In the genomic region with DNA sequence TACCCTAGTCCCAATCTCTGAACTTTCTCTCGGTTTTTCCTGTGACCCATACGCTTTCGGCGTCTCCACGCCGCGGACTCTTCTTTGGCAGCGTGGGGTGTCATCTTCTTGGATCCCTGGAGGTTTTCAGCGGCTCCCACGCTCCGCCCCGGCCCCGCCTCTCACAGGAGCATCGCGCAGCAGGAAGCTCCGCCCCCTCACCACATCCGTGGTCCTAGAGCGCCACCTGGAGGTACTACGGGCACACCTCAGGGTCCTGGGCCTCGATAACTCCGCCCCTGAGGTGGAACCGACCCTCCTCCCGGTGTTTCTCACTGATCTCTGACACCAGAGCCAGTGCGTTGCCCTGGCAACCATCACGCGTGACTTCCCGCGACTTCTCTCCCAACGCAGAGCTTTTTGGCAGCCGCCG, we compare ENCODE assay signal across 8 mouse cellular contexts. TPM values are rescaled to one million over a fixed set of nuclear protein-coding genes. Genes with fewer than 3 reads are reported as not detected.
DNase-seq lines count a peak whose midpoint lies in the region; ATAC-seq and TF ChIP-seq lines count a peak whose summit lies in the region.

No protein-coding gene starts in this region.

- DNase-seq in T-cell, adult 2 months (ENCODE audit: low spot score): peak; percentile 94
- DNase-seq in cerebellum, postnatal 36 days: peak; percentile 97
- DNase-seq in gastrocnemius, adult 18-20 months (ENCODE audit: low spot score): peak; percentile 97
- peak; percentile 97 for DNase-seq in hindbrain, postnatal 0 days (ENCODE audit: low spot score)
- DNase-seq in left cerebral cortex, adult 2 months (ENCODE audit: extremely low spot score in 1 of 2, low spot score in 2 of 2): peak; percentile 95 to 98
- DNase-seq in right cerebral cortex, adult 2 months (ENCODE audit: low spot score in 2 of 2): peak; percentile 92 to 95
- DNase-seq in urinary bladder, postnatal 14 days (ENCODE audit: low spot score): peak; percentile 95

- peak overlapping the region; percentile 36; the same call in 1 of the 2 replicates for H3K27ac ChIP-seq in hindbrain, postnatal 0 days
- peak overlapping the region; percentile 83 for H3K27ac ChIP-seq in left cerebral cortex, adult 2 months

- TF ChIP-seq CTCF in hindbrain, postnatal 0 days (IDR thresholded peaks at IDR 0.05; ENCODE audit: low read depth): peak; percentile 98
- peak; percentile 96 for TF ChIP-seq CTCF in left cerebral cortex, adult 2 months (IDR thresholded peaks at IDR 0.05)

- H3K9me3 ChIP-seq in hindbrain, postnatal 0 days (ENCODE audit: low read length): no peaks in the 10 kb centered on the region

- WGBS in hindbrain, postnatal 0 days: 0% methylated on average over 31 of the region's 31 CpGs

- H3K36me3 ChIP-seq in hindbrain, postnatal 0 days (ENCODE audit: insufficient read depth, low read length): no peaks in the 10 kb centered on the region

- intact Hi-C loops in left cerebral cortex, adult 2 months (cut with DNase I): loop anchor here (1.0 to 10.0 kb wide), 8 partner anchors 40 to 717 kb away; partner anchors contain the start of genes Cbx1 and Scrn2

- H3K27me3 ChIP-seq in hindbrain, postnatal 0 days (ENCODE audit: insufficient read depth, low read length): no peaks in the 10 kb centered on the region

- H3K9ac ChIP-seq in hindbrain, postnatal 0 days (replicated peaks; ENCODE audit: low read length): peak overlapping the region; percentile 47

- peaks cover 21% of the 10 kb centered on the region for H3K4me1 ChIP-seq in hindbrain, postnatal 0 days (ENCODE audit: insufficient read depth, low read length)

- H3K4me2 ChIP-seq in hindbrain, postnatal 0 days (ENCODE audit: low read depth, low read length): peak overlapping the region; percentile 99

- peak; percentile 92 for ATAC-seq in hindbrain, postnatal 0 days
- peak; percentile 99 for ATAC-seq in megakaryocyte, adult 5-6 weeks (ENCODE audit: poor library complexity, severe bottlenecking)

- peak overlapping the region; percentile 46 for H3K4me3 ChIP-seq in hindbrain, postnatal 0 days (ENCODE audit: low read length)
- H3K4me3 ChIP-seq in left cerebral cortex, adult 2 months: peak overlapping the region; percentile 50

RNA-seq across cellular contexts. Expression of gene Copz2, which starts 12.2 kb away (rescaled TPM):
- 10 to 100 TPM; 26.7 to 27.7 TPM for total RNA-seq in gastrocnemius, adult 18-20 months (2021)
- 6.3 and 12.6 TPM in 2 replicates for total RNA-seq in hindbrain, postnatal 0 days (2014; rRNA removed)
- 26.4 and 28.1 TPM in 2 replicates for polyA plus RNA-seq in hindbrain, postnatal 0 days (2015; fragmentation: Nextera tagmentation; extraction: Ambion mirVana)
- 1 to 10 TPM; 4.8 to 5.0 TPM for total RNA-seq in left cerebral cortex, adult 2 months (2021)
- 2.0 and 4.2 TPM in 2 replicates for total RNA-seq in megakaryocyte, adult 5-6 weeks (2015)
- total RNA-seq in megakaryocyte, adult 5-6 weeks (2017): 0.28 and 0.92 TPM in 2 replicates

RNA-seq across cellular contexts. Expression of gene Nfe2l1, which starts 32.1 kb away (rescaled TPM):
- total RNA-seq in gastrocnemius, adult 18-20 months (2021): 100 to 1,000 TPM; 460 to 570 TPM
- 91.4 and 92.8 TPM in 2 replicates for total RNA-seq in hindbrain, postnatal 0 days (2014; rRNA removed)
- polyA plus RNA-seq in hindbrain, postnatal 0 days (2015; fragmentation: Nextera tagmentation; extraction: Ambion mirVana): 67.2 and 69.0 TPM in 2 replicates
- total RNA-seq in left cerebral cortex, adult 2 months (2021): 100 to 1,000 TPM; 281 to 290 TPM
- 30.0 and 32.6 TPM in 2 replicates for total RNA-seq in megakaryocyte, adult 5-6 weeks (2015)
- 30.2 and 31.1 TPM in 2 replicates for total RNA-seq in megakaryocyte, adult 5-6 weeks (2017)

RNA-seq across cellular contexts. Expression of gene Cdk5rap3, which starts 54.4 kb away (rescaled TPM):
- total RNA-seq in gastrocnemius, adult 18-20 months (2021): 10 to 100 TPM; 24.9 to 25.7 TPM
- total RNA-seq in hindbrain, postnatal 0 days (2014; rRNA removed): 44.9 and 56.5 TPM in 2 replicates
- polyA plus RNA-seq in hindbrain, postnatal 0 days (2015; fragmentation: Nextera tagmentation; extraction: Ambion mirVana): 77.1 and 87.8 TPM in 2 replicates
- total RNA-seq in left cerebral cortex, adult 2 months (2021): 10 to 100 TPM; 28.6 to 30.0 TPM
- 17.5 and 21.1 TPM in 2 replicates for total RNA-seq in megakaryocyte, adult 5-6 weeks (2015)
- total RNA-seq in megakaryocyte, adult 5-6 weeks (2017): 23.9 and 37.3 TPM in 2 replicates

Comparison
In these comparisons a context has a peak if more than half of its experiments do, and no peak if none do; other contexts are left out.
1. Peak in every context shown above with its lines: DNase-seq, ATAC-seq, H3K4me3 ChIP-seq and H3K27ac ChIP-seq.